Mouse (Mus musculus): ENCODE measurements around the gene Rhox2b. TPM values are rescaled to one million over a fixed set of nuclear protein-coding genes. Genes with fewer than 3 reads are reported as not detected.
"Not testable (repeated sequence)": the region's sequence is repeated elsewhere in the genome, so short reads cannot be mapped to it uniquely, and the experiment has no call there.

Rhox2b gene
- not detected in 2 replicates for total RNA-seq (2021)
- long read RNA-seq, experiment 1, result 0 reads
- long read RNA-seq, experiment 2, result 0 reads

DNA sequence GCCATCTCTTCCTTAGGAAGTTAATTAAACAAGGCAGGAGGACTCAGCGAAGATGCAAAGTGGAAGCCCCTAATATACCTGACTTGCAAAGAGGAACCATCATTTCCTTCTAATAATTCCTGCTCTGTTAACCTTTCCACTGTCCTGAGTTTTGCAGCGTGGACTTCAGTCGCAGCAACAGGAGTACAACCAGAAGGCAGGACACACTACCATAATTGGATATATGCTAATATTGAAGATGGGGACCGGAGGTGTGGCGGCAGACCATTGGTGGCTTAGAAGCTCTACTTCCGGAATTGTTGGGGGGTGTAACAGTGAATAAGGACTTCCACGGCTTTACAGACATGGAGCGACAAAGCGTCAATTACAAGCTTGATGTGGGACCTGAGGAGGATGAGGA lies at the start of gene Rhox2b:
Gene Rhox2b, plus strand, starts transcription at position 301 of the 400 bp plus-strand sequence.
- DNase-seq, result not testable (repeated sequence)

DNA sequence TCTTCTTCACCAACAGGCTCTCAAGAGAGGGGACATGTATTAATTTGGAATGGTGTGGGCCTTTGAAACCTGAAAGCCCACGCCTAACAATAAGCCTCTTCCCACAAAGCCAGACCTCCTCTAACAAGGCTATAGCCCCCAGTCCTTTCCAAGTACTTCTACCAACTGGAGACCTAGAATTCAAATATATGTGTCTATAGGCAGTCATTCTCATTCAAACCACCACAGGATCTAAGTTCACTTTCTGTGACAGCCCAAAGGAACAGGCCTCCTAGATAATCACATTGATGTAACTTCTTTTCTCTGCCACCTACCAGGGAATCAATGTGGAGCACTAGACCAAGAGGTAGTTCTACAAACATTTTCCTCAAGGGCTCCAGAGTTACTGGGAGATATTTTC lies 32.1 kb upstream of the Rhox2b start, which contains the start of gene Rhox3a2:
Gene Rhox3a2, plus strand, starts transcription at position 301 of the 400 bp plus-strand sequence.
- not testable (repeated sequence) for DNase-seq

DNA sequence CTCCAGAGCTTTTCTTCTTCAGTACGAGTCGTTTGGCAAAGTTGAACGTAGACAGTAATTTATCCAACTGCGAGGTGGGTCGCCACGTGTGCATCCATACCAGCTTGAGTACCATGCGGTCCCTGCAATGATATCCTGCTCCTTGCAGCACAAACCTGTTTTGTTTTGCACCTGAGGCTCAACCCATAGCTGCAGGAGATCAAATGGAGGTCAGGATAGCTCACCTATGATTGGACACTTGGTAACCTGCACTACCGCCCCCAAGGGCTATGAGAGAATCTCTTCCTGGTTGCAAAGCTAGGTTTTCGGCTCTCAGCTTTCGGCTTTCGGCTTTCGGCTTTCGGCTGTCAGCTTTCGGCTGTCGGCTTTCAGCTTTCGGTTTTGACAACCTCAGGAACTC lies 21.3 kb upstream of the Rhox2b start, which contains the start of gene Rhox4a2:
Gene Rhox4a2, plus strand, starts transcription at position 301 of the 400 bp plus-strand sequence.
- not testable (repeated sequence) for DNase-seq

DNA sequence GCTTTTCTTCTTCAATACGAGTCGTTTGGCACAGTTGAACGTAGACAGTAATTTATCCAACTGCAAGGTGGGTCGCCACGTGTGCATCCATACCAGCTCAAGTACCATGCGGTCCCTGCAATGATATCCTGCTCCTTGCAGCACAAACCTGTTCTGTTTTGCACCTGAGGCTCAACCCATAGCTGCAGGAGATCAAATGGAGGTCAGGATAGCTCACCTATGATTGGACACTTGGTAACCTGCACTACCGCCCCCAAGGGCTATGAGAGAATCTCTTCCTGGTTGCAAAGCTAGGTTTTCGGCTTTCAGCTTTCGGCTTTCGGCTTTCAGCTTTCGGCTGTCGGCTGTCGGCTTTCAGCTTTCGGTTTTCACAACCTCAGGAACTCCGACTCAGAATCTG lies 20.3 kb downstream of the Rhox2b start, which contains the start of gene Rhox4b:
Gene Rhox4b, plus strand, starts transcription at position 301 of the 400 bp plus-strand sequence.
- not testable (repeated sequence) for DNase-seq

DNA sequence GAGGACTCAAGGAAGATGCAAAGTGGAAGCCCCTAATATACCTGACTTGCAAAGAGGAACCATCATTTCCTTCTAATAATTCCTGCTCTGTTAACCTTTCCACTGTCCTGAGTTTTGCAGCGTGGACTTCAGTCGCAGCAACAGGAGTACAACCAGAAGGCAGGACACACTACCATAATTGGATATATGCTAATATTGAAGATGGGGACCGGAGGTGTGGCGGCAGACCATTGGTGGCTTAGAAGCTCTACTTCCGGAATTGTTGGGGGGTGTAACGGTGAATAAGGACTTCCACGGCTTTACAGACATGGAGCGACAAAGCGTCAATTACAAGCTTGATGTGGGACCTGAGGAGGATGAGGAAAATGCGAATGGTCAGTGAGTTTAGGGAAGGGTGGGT lies 41.5 kb downstream of the Rhox2b start, which contains the start of gene Rhox2c:
Gene Rhox2c, plus strand, starts transcription at position 301 of the 400 bp plus-strand sequence.
- DNase-seq, result not testable (repeated sequence)

DNA sequence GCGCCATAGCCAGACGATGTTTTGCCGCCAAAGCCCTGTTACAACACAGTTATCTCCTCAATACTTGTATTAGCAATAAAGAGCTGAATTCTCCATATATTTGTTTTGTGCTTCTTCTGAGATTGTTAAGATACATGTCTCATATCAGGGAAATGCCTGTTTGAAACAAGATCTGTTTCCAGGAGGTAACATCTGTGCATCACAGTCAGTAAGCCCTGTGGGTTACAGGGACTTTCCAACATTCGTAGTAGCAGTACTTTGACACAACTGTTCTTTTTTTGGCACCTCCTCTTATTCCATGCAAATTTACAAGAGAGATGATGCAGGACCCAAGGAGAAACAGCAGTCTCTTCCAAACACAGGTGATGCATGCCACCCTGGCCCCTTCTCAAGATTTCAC lies 46.4 kb downstream of the Rhox2b start, which contains the start of gene Rhox3c:
Gene Rhox3c, plus strand, starts transcription at position 301 of the 400 bp plus-strand sequence.
- DNase-seq, result not testable (repeated sequence)

Other genes with a start within 250 kb of the Rhox2b start
- not detected in 2 replicates for gene Akap14, start 243.2 kb upstream of the Rhox2b start, total RNA-seq (2021)
- 610 and 644 TPM in 2 replicates for gene Ndufa1, start 220.9 kb upstream of the Rhox2b start, total RNA-seq (2021)
- 4.1 and 4.2 TPM in 2 replicates for gene Rnf113a1, start 220.8 kb upstream of the Rhox2b start, total RNA-seq (2021)
- gene Gm9, start 201.0 kb upstream of the Rhox2b start, total RNA-seq (2021), result not detected in 2 replicates
- not detected in 2 replicates for gene Rhox1, start 189.8 kb upstream of the Rhox2b start, total RNA-seq (2021)
- gene Rhox2a, start 167.1 kb upstream of the Rhox2b start, total RNA-seq (2021), result not detected in 2 replicates
- not detected in 2 replicates for gene Rhox3a, start 162.1 kb upstream of the Rhox2b start, total RNA-seq (2021)
- gene Rhox4a, start 146.7 kb upstream of the Rhox2b start, total RNA-seq (2021), result not detected in 2 replicates
- gene Rhox3a2, start 32.0 kb upstream of the Rhox2b start, total RNA-seq (2021), result not detected in 2 replicates
- not detected in 2 replicates for gene Rhox4a2, start 21.2 kb upstream of the Rhox2b start, total RNA-seq (2021)
- not detected in 2 replicates for gene Rhox4b, start 20.4 kb downstream of the Rhox2b start, total RNA-seq (2021)
- not detected in 2 replicates for gene Rhox2c, start 41.6 kb downstream of the Rhox2b start, total RNA-seq (2021)
- gene Rhox3c, start 46.5 kb downstream of the Rhox2b start, total RNA-seq (2021), result not detected in 2 replicates
- gene Rhox4c, start 68.3 kb downstream of the Rhox2b start, total RNA-seq (2021), result not detected in 2 replicates
- not detected in 2 replicates for gene Rhox2d, start 81.4 kb downstream of the Rhox2b start, total RNA-seq (2021)
- not detected in 2 replicates for gene Rhox4d, start 102.3 kb downstream of the Rhox2b start, total RNA-seq (2021)
- gene Rhox2e, start 118.4 kb downstream of the Rhox2b start, total RNA-seq (2021), result not detected in 2 replicates
- gene Rhox3e, start 130.0 kb downstream of the Rhox2b start, total RNA-seq (2021), result not detected in 2 replicates
- gene Rhox4e, start 145.3 kb downstream of the Rhox2b start, total RNA-seq (2021), result not detected in 2 replicates
- gene Rhox2f, start 159.3 kb downstream of the Rhox2b start, total RNA-seq (2021), result not detected in 2 replicates
- not detected in 2 replicates for gene Rhox3f, start 168.9 kb downstream of the Rhox2b start, total RNA-seq (2021)
- gene Rhox4f, start 195.6 kb downstream of the Rhox2b start, total RNA-seq (2021), result not detected in 2 replicates
- not detected in 2 replicates for gene Rhox3g, start 216.5 kb downstream of the Rhox2b start, total RNA-seq (2021)
- gene Rhox2g, start 231.4 kb downstream of the Rhox2b start, total RNA-seq (2021), result not detected in 2 replicates
- not detected in 2 replicates for gene Rhox4g, start 239.3 kb downstream of the Rhox2b start, total RNA-seq (2021)